Mouse (Mus musculus): Measurements from ENCODE around the gene B4galnt4.

DNA sequence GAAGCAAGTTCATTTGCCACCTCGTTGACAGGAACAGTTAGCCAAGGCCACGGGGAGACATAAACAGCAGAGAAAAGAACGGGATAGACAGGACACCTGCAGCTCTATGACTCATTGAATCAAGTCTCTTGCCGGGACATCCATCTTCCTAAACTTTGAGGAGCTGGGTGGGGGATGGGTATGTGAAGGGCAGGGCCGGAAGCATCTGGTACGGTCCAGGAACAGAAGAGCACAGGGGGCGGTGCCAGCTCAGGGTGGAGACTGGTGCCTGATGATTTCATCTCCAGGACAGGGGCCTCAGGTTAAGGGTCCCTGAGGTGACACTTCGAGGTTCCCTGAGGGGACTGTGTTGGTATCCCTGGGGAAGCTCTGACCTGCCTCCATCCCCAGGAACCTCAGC lies 27.0 kb downstream of the B4galnt4 start:
- TF ChIP-seq POLR2A (IDR thresholded peaks at IDR 0.05; ENCODE audit: insufficient read length, low read depth), result no peak
- no peak for TF ChIP-seq MAX (IDR thresholded peaks at IDR 0.05; ENCODE audit: low read depth)
- no peak for TF ChIP-seq TCF12 (IDR thresholded peaks at IDR 0.05; ENCODE audit: insufficient read depth, poor library complexity, severe bottlenecking)
- TF ChIP-seq MYOD1 (IDR thresholded peaks at IDR 0.05; ENCODE audit: control insufficient read depth in 1 of 3, insufficient read length in 2 of 3, low read depth in 2 of 3), result no peak
- no peak for TF ChIP-seq POLR2AphosphoS2 (IDR thresholded peaks at IDR 0.05; ENCODE audit: insufficient read length, low read depth)
- no peak for TF ChIP-seq CEBPB (IDR thresholded peaks at IDR 0.05; ENCODE audit: insufficient read depth, poor library complexity, severe bottlenecking)
- no peak for TF ChIP-seq MYOG (IDR thresholded peaks at IDR 0.05; ENCODE audit: control insufficient read depth in 1 of 3, insufficient read depth in 1 of 3, insufficient read length in 2 of 3, low read depth in 2 of 3)
- TF ChIP-seq SRF (IDR thresholded peaks at IDR 0.05; ENCODE audit: control insufficient read depth, insufficient read length, low read depth), result no peak
